Mouse (Mus musculus) layer of hippocampus, adult 8-10 months (tissue): ENCODE results near the gene Olfr117. TPM values are rescaled to one million over a fixed set of nuclear protein-coding genes. Genes with fewer than 3 reads are reported as not detected.
"Not testable (repeated sequence)": the region's sequence is repeated elsewhere in the genome, so short reads cannot be mapped to it uniquely, and the experiment has no call there.

Experiments used
- DNase-seq, 2 experiments: peaks; one replicate each; pipeline ENCODE4 v3.0.0; 2022; ENCODE audit warnings: low spot score in 2 of 2
- total RNA-seq, 4 experiments: library from RNA; stranded (reverse); gene quantifications; 2 replicates each; pipeline ENCODE4 v1.2.4; 2022

Olfr117 gene
- total RNA-seq, result not detected

GRCm38 (mm10) chr17:37663682-37664081 is at the start of gene Olfr117:
Gene Olfr117 (minus strand): TSS chr17:37663782.
- DNase-seq, result no peak

- not testable (repeated sequence) for DNase-seq
These were observed 32.7 kb upstream of the Olfr117 start, which contains the start of gene Olfr119 for GRCm38 (mm10) chr17:37696264-37696663. Gene Olfr119 (plus strand): TSS chr17:37696564.

GRCm38 (mm10) chr17:37666688-37667087 is 3.1 kb upstream of the Olfr117 start, which contains the start of gene Olfr118:
Gene Olfr118 (plus strand): TSS chr17:37666988.
- no peak for DNase-seq

GRCm38 (mm10) chr17:37627009-37627408 is 36.6 kb downstream of the Olfr117 start, which contains the start of the genes Olfr115 and Olfr116:
Gene Olfr115 (minus strand): TSS chr17:37627109.
Gene Olfr116 (minus strand): TSS chr17:37627199.
- no peak for DNase-seq

Other genes with a start within 250 kb of the Olfr117 start
- not detected for gene Olfr108, start 218.3 kb downstream of the Olfr117 start, total RNA-seq
- not detected for gene Olfr109, start 204.9 kb downstream of the Olfr117 start, total RNA-seq
- gene H2-M2, start 180.2 kb downstream of the Olfr117 start, total RNA-seq, result not detected
- gene Olfr110, start 171.3 kb downstream of the Olfr117 start, total RNA-seq, result 1 to 10 TPM in 2 of 4 experiments, not detected in 2; 1.8 to 2.5 TPM
- 1 to 10 TPM in 2 of 4 experiments, not detected in 2; 4.8 to 5.5 TPM for gene Olfr111, start 155.8 kb downstream of the Olfr117 start, total RNA-seq
- gene Olfr112, start 94.3 kb downstream of the Olfr117 start, total RNA-seq, result not detected
- not detected for gene Olfr113, start 86.1 kb downstream of the Olfr117 start, total RNA-seq
- not detected for gene Olfr114, start 71.0 kb downstream of the Olfr117 start, total RNA-seq
- not detected for gene Olfr115, start 36.7 kb downstream of the Olfr117 start, total RNA-seq
- gene Olfr116, start 36.6 kb downstream of the Olfr117 start, total RNA-seq, result not detected
- gene Olfr118, start 3.2 kb upstream of the Olfr117 start, total RNA-seq, result not detected
- gene Olfr119, start 32.8 kb upstream of the Olfr117 start, total RNA-seq, result not detected
- not detected for gene Olfr120, start 58.0 kb upstream of the Olfr117 start, total RNA-seq
- not detected for gene Olfr121, start 85.1 kb upstream of the Olfr117 start, total RNA-seq
- gene Olfr122, start 104.8 kb upstream of the Olfr117 start, total RNA-seq, result not detected
- gene Olfr123, start 129.7 kb upstream of the Olfr117 start, total RNA-seq, result not detected
- not detected for gene Olfr124, start 136.1 kb upstream of the Olfr117 start, total RNA-seq
- not detected for gene Olfr125, start 169.2 kb upstream of the Olfr117 start, total RNA-seq
- gene Olfr126, start 183.7 kb upstream of the Olfr117 start, total RNA-seq, result not detected
- gene Olfr127, start 236.7 kb upstream of the Olfr117 start, total RNA-seq, result not detected